Mouse (Mus musculus): Measurements from ENCODE around the gene Vps45. TPM values are rescaled to one million over a fixed set of nuclear protein-coding genes. Genes with fewer than 3 reads are reported as not detected.

The Vps45 gene
- 10 to 100 TPM; 22.3 to 26.0 TPM for total RNA-seq (2021)

DNA sequence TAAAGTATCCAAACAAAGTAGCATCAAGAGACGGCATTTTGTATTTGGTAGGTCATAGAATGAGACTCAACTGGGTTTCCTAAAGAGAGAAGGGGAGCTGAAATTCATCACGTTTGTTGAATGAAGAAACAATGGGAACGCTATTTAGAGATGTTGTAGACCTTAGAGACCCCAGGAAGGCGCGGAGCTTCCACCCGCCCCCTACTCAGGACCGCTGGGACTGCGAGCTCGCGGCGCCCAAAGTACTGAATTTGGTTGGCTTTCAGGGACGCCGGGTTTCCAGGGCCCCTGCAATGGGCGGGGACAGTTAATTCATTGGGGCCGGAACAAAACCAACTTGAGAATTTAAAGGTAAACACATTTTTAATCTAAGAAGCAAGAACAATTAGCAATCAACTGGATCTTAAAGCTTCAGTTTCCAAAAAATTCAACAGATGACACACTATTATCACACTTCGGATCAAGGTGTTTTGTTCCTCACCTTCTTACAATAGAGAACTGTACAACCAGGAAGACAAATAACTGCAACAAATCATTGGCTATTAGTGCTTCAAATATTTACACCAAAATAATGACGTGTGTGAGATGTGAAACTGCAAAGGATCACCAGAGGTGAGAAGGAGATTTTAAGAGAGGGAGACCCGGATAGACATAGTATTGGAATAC lies at the start of gene Vps45:
Gene Vps45, minus strand, starts transcription at position 236 of the 666 bp plus-strand sequence.
- DNase-seq = peak; percentile 69 to 70
- intact Hi-C loops (cut with DNase I) = loop anchor here (2.0 kb wide), 1 partner anchor 46 kb away; the partner anchor contains the start of gene Otud7b

DNA sequence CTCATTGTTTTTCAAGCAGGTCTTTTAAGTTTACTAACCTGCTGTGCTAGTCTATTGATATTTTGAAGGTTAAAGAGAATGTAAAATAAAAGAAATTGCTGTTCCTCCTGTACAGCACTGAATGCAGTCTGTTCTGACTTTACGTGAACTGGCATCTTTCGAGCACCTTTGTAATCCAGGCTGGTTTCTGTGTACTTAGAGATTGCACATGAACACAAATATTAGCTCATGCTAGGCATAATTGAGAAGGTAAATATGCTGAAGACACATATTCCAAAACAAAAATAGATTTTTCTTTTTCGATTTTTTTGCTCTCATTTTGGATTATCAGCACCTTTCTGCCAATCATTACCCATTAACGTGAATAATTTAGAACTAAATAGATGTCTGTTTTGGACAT lies 47.9 kb upstream of the Vps45 start:
- intact Hi-C loops (cut with DNase I) = no loop called here
- DNase-seq = no peak

DNA sequence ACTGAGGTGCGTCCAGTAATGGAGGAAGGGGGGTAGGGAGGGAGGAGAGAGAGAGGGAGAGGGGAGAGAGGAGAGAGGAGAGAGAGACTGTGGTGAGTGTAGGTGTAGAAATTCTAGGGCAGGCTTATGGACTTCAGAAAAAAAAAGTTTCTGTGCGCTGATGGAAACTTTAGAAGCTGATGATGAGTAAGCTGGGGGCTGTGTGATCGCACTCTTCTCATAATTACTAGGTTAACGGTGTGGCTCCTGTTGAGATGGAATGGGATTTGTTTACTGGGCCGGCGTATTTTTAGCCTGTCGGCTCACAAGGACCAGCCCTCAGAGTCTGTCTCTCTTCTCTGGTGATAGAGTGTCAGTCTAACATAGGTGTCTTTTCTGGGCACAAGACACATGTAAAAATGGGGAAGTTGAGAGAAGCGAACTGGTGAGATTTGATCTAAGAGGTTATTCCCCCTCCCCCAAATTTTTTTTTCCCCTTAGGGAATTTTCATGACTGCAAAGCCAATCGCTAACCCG lies 47.0 kb upstream of the Vps45 start:
- DNase-seq = peak in 1 of 2 experiments; percentile 40
- intact Hi-C loops (cut with DNase I) = loop anchor here (2.0 kb wide), 1 partner anchor 46 kb away; the partner anchor contains the start of gene Vps45

DNA sequence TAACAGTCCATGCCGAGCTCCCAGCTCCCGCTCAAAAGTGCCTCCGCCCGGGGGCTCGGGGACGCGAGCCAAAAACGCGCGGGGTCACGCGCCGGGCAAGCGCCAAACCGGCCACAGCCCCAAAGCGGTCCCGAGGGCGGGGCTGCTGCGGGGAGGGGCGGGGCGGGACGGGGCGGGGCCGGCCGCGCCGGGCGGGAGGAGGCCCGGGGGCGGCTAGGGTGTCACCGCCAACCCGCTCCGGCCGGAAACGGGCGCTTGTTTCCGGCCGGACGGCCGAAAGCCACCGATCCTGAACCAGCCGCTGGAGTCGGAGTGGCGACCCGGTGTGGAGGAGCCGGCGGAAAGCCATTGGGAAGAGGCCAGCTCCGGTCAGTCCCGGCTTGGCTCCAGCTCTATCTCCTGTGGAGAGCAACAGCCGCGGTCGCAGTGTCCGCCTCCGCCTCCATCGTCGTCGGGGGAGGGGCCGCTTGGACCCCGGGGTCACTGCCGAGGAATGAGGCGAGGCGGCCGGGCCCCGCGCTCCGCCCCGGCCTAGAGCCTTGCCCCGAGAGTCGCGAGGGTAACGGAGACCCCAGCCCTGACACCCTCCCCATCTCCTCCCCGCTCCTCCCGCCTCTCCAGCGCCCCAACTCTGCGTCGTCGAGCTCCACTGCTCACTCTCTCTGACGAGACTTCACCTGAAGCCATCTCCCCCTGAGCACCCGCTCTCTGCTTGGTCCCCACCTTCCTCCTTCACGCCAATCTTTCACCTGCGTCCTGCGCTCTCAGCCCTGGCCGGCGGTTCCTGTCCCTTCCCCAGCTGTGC lies 46.2 kb upstream of the Vps45 start, which contains the start of gene Otud7b:
Gene Otud7b, plus strand, starts transcription at position 267 of the 805 bp plus-strand sequence.
- peak; percentile 81 to 88 for DNase-seq
- intact Hi-C loops (cut with DNase I) = loop anchor here (2.0 kb wide), 1 partner anchor 46 kb away; the partner anchor contains the start of gene Vps45

DNA sequence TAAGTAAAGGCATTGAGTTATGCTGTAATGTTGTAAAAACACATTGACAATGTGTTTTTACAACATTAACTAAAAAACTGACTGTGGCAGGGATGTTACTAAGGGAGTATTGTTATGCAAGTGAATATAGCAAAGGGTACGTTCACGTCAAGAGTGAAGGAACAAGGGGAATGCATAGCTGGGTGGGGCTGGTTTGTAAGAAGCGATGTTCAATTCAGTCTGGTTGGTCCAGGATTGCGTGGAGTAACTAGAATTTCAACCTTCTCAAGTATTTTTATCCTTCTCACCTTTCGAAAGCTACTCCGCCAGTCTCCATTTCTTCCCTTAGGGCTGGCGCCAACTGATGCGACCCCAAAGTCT lies 45.6 kb upstream of the Vps45 start:
- intact Hi-C loops (cut with DNase I) = loop anchor here (2.0 kb wide), 1 partner anchor 45 kb away; the partner anchor contains the start of gene Vps45

DNA sequence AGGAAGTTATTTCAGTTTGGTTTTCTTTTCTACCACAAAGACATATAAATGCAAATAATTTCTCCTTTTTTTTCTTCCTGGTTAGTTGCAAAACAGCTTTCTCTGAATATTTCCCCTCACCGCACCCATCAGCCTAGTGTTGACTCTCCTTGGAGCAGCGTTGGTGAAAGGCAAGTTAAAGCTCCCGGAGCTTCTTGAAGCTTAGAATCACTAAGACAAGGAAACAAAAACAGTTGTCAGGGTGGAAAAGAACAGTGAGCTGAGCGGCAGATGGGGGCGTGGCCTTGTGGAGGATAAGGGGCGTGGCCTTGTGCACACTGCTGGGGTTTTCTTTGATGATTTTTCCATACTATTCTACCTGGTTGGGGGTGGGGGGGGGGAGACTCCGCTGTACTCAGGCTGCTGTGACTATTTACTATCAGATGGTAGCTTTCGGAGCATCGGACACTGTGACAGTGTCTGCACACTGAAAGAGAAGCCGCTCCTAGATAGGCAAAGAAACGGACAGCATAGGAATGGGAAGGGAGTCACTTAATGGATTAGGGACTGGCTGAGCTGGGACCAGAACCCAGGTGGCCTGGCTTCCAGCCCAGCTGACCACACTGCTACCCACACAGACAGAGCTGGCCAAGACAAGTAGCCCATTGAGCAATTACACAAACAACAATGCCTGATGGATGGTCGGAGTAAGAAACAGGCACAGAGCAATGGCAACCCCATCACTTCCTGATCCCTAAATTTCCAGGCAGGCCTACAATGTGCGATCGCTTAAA lies 44.0 kb upstream of the Vps45 start:
- intact Hi-C loops (cut with DNase I) = no loop called here
- DNase-seq = peak; percentile 34 to 52

More for the DNA sequence above, 45.6 kb upstream of the Vps45 start:
- no peak for DNase-seq

DNA sequence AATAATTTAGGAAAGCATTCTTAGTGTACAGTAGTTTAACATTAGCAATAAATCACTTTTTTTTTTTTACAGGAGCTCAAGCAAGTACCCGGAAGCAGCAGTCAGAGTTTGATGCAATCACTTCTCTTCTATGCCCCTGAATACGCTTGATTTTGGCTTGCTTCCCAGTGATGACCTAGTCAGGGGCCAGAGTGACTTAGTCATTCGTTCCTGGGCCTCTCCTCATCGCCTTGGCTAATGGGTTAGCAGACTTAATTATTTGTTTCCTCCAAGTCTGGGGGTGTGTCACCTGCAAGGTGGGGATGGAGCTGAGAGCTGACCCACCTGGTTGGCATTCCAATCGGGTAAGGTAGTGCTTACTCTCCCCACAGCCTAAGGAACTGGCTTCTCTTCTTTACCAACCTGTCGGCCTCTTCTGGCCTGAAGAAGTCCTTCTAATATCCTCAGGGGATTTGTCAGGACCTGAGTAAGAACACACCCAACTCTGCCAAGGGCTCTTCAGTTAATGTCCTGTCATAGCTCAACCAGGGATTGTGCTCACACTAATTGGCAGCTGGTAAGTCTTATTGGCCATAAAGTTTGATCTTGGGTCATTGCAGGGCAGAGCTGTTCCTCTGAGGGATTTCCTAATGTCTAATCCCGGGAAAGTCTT lies 40.5 kb upstream of the Vps45 start:
- DNase-seq = peak; percentile 34 to 37
- intact Hi-C loops (cut with DNase I) = no loop called here

DNA sequence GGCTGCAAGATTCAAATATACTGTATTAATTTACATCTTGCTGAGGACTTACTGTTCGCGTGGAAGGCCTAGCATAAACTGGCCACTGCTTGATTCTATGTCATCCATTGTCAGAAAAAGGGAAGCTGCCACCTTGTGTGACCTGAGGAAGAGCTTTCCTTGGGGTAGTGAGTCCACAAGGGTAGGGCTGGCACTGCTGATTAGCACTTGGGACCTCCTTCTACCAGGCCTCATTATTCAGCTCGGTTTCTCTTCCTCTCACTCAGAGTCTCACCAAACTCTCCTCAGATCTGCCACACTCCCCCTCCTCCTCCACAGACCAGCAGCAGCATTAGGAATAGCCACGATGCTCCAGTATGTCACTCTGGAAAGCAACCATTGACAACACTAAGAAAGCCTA lies 39.9 kb upstream of the Vps45 start:
- intact Hi-C loops (cut with DNase I) = no loop called here
- DNase-seq = no peak

DNA sequence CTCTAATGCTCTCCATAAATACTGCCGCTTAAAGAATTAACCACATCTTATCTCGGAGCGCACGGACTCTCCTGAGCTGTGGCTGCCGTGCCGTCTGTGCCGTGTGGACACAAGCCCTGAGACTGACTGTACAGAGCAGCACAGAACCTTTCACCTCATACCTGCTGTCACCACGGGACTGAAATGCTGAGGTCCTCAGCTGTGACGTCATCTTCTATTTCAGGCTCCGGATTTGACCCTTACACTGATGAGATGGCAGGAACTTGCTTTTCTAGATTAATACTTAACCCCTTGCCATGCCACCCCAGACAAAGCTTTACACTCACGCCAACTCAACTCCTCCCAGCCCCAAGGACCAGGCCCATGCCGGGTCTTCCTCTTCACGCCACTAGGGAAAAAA lies 35.9 kb upstream of the Vps45 start:
- intact Hi-C loops (cut with DNase I) = no loop called here
- DNase-seq = no peak

DNA sequence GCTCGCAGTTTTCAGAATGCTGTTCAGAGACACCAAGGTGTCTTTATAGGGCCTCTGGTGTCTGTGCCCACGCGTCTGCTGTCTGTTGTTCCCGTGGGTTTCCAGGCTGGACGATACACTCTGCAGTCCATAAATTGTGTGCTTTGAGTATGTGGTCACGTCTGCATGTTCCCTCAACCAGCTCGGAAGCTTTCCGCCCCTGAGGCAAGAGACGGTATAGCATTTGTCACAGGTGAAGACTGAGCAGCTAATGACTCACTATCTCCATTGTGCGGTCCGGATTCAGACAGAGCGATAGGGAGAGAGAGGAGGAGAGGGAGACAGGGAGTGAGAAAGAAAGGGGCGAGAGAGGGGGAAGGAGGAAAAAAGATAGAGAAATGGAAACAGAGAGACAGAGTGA lies 35.2 kb upstream of the Vps45 start:
- no peak for DNase-seq
- intact Hi-C loops (cut with DNase I) = no loop called here

DNA sequence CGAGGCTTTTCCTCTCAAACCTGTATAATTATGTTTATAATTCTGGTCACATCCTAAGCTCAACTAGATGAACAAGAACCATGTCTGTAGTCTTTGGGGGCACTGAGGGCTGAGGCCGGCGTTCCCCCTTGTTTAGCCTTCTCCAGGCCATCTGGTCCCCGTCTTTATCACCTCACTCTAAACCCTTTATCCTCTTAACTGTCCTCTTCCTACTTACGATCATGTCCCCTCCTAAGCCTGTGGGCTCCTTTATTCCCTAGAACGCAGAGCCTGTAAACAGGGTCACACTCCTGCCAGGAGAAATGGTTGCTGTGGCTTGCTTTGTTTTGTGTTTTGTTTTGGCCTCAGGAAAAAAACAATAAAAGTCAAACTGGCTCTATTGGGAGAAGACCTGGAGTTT lies 33.7 kb upstream of the Vps45 start:
- DNase-seq = no peak
- intact Hi-C loops (cut with DNase I) = loop anchor here (2.0 kb wide), 1 partner anchor 55 kb away; no protein-coding TSS in a partner anchor

DNA sequence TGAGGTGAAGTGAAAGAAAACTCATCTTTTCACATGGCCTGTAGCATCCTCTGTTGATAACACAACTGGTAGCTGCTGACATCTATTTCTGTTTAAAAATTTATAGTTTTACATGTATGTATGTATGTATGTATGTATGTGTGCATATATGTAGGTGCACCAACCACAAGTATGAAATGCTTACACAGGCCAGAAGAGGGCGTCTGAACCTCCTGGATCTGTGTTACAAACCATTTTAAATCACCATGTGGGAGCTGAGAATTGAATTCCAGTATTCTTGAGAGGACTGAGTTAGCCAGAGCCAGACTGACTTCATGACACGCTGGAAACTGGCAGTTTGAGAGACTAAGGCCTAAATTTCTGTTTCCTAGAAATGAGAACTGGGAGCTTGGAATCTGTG lies 32.9 kb upstream of the Vps45 start:
- no peak for DNase-seq
- intact Hi-C loops (cut with DNase I) = loop anchor here (2.0 kb wide), 1 partner anchor 56 kb away; no protein-coding TSS in a partner anchor

DNA sequence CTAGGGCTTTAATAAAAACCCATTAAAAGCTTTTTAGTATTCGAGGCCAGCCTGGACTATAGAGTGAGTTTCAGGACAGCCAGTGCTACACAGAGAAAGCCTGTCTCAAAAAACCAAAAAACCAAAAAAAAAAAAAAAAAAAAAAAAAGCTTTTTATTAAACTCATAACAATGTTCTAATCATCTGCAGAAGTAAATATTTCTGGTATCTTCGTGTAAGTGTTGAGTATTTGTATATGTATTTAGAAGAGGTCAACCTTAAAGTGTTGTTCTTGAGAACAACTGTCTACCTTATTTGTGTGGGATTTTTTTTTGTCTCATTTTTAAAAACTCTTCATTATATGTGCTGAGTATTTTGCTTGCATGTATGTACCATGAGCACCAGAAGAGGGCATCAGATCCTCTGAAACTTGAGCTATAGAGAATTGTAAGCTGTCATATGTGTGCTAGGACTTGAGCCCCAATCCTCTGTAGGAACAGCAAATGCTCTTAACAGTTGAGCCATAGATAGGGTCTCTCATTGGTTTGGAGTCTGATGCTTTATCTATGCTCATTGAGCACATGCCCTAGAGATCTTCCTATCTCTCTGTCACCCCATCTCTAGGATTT lies 31.7 kb upstream of the Vps45 start:
- no peak for DNase-seq
- intact Hi-C loops (cut with DNase I) = loop anchor here (2.0 kb wide), 1 partner anchor 57 kb away; no protein-coding TSS in a partner anchor

DNA sequence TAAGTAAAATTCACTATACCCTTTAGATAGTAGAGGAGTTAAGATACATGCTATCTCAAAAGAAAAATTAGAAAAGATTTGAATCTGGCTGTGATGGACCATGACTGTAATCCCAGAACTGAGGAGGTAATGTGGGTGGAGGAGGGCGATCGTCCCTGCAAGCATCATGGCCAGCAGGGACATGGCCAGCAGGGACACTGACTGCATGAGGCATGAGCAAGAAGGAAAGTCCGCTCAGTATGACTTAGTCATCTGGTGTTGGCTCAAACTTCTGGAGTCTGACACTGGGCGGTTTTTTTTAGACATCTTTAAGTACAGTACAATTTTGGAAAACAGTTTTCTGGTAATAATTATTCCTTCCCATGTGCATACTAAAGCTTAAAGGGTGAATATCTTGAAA lies 29.5 kb upstream of the Vps45 start:
- intact Hi-C loops (cut with DNase I) = no loop called here
- no peak for DNase-seq

DNA sequence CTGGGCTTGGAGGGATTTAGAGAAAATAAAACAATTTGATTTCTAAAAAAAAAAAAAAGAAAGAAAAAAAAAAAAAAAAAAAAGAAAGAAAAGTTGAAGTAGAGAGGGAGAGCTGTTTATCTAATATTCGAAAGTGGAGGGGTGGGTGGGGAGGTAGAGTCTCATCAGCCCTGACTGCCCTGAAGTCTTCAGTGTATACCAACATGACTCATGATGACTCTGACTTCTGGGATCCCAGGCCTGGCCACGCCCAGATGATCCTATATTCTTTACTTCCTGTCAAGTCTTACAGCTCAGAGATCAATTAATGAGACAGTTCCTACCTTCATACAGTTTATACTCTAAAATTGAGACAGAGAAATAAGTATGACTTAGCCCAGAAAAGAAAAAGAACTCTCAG lies 29.0 kb upstream of the Vps45 start:
- no peak for DNase-seq
- intact Hi-C loops (cut with DNase I) = no loop called here

DNA sequence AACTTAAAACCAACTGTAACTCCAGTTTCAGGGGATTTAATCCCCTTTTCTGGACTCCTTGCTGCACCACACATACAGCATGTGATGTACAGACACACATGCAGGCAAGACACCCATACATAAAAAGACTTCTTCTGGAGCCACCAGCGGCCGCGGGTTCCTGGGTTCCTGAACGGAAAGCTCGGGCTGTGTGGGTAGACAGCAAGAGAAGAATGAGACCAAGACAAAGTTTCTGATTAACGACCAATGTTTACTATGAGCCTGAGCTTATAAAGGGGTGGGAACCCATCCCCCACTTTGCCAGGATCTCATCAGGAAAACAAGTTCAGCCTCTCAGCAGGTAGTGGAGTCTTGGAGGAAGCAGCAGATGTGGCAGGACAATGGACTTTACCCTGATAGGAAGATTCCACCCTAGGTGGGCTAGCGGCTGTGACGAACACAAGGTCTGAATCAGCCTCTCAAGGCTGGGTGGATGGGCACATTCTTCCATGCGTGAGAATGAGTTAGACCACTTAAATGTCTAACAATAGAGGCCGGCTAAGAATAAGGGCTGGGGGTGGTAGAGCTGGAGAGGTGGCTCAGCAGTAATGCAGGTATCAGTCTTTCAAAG lies 26.0 kb upstream of the Vps45 start:
- no peak for DNase-seq
- intact Hi-C loops (cut with DNase I) = no loop called here

DNA sequence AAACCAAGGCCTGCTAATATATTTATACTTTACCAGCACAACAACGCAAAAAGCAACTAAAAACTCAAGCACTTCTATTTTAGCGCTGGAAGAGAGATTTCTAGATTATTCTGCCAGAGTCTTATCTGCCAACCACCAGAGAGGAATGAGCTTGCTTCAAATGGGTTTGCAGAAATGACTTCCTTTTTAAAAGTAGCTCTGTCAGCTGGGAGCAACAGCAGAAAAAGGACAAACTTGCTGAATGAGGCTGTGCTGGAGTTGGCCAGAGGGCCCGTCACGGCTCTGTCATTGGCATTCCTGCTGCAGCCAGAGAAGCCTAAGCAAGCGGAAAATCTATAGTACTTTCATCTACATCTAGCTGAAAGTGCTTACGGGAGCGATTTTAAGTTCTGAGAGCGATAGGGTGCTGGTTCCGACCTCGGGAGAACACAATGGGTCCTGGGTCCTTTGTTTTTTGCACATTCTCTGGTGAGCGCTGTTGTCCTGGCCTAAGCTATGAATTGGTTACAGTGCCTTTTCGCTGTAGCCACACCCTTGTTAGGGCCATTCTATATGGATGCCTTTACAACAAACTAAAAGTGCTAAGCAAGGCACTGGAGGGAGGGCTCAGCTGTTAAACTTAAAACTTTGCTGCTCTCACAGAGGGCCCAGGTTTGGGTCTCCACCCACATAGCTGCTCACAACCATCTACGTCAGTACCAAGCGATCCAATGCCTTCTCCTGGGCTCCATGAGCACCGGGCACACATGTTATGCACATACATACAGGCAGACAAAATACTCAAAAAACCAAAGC lies 24.6 kb upstream of the Vps45 start:
- intact Hi-C loops (cut with DNase I) = no loop called here

DNA sequence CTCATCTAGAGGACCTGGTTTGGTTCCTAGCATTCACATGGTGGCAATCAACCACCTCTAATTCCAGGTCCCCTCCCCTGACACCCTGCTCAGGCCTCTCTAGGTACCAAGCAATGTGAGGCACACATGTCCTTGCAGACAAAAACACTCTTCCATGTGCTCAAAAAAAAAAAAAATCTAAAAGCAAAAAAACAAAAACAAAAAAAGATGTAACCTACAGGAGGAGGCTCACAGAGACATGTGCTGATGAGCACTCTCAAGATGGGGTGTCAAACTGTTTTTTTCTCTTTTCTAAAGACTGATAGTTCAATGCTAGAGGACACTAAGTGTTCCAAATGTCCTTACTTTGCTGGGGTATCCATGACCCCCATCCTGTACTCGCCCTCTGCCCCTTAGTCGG lies 23.8 kb upstream of the Vps45 start:
- intact Hi-C loops (cut with DNase I) = no loop called here
- no peak for DNase-seq

More for the DNA sequence above, 24.6 kb upstream of the Vps45 start:
- DNase-seq = no peak

All from heart, postnatal 36 days (tissue).